Mouse (Mus musculus) T-helper 2 cell (primary cell): ENCODE data around the gene Cyb5d2.

Source experiments
- in situ Hi-C: fragments of 300-600 bp; cut with MboI, MseI; formaldehyde crosslinking; loops from one replicate; pipeline ENCODE4 v1.15.1; 2025; ENCODE audit warnings: high pct_unique_total_duplicates

Gene Cyb5d2

DNA sequence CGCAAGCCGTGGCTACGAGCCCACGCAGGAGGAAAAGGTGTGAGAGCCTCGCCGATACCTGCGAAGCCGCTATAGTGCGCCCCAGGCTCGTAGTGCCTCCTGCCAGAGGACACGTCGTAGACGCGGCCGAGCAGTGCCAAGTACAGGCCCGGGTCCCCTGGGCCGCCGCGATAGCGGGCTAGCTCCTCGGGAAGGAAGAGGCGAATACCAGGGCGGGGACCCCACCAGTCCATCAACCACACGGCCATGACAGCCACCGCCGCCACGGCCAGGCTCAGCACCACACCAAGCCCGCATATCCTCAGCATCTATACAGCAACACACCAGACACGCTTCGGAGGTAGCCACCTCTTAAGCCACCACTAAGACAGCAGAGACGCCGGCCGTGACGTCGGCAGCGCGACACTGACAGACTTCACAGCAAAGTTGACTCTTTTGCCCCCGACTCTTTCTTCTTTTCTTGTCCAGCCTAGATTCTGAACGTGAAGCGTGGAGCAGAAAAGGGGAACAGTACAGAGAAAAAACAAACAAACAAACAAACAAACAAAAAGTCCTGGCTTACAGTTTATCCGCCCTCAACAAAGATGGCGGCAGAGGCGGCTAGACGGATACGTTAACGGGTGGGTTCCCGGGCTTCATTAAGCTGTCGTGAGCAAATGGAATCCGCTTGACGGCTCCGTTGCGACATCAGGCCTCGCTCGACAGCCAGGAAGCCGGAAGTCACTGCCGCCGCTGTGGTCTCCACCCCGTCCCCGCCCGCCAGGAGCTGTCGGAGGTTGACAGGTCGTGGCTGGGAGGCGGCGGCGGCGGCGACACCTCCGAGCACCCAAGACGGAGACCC is at the start of gene Cyb5d2, which contains the start of gene Zzef1:
Cyb5d2 (minus strand) TSS at position 688 of the 841 bp plus-strand sequence.
Zzef1 (plus strand) TSS at position 772 of the 841 bp plus-strand sequence.
- in situ Hi-C loops: no loop called here

- in situ Hi-C loops: loop anchor here (10.0 kb wide), 1 partner anchor 271 kb away; no protein-coding TSS in a partner anchor
Measured at GRCm38 (mm10) chr11:72845526-72845925, 49.6 kb upstream of the Cyb5d2 start.

- in situ Hi-C loops: loop anchor here (10.0 kb wide), 1 partner anchor 269 kb away; no protein-coding TSS in a partner anchor
Measured at GRCm38 (mm10) chr11:72843576-72843975, 47.6 kb upstream of the Cyb5d2 start.

- in situ Hi-C loops: loop anchor here (10.0 kb wide), 1 partner anchor 268 kb away; no protein-coding TSS in a partner anchor
Measured at GRCm38 (mm10) chr11:72842731-72843130, 46.8 kb upstream of the Cyb5d2 start.

DNA sequence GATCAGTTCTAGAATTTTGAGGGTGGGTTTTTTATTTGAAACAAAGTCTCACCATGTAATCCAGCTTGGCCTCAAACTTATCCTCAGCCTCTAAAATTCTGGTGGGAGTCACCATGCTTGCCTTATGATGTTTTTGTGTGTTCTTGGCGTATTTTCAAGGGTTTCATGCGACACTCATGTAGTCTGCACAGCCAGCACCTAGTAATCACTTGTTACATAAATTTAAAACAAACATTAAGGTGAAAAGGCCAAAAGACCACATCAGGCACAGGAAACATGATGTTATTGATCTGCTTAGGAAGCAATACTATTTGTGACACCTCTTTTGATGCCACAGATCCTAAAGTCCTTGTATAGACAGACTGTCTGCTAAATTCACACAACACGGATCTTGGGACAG is 33.9 kb upstream of the Cyb5d2 start:
- in situ Hi-C loops: no loop called here

DNA sequence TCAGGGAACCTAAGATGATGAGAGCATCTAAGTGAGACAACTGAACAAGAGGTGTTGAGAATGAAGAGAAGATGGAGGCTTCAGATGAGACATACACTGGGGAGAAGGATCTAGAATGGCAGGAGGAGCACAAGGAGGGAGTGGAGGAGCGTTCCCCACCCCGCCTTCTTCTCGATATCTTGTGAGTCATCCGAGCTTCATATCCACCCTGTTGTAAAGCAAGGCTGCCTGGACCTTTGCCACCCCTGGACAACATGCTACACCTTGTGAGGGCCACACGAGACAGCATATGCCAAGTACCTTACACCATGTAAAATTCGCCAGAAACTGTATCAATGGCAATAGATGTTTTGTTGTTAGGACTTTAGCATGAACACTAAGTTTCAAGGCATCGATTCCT is 25.1 kb upstream of the Cyb5d2 start:
- in situ Hi-C loops: no loop called here

GRCm38 (mm10) chr11:72818067-72818466 is 22.1 kb upstream of the Cyb5d2 start:
- in situ Hi-C loops: no loop called here

GRCm38 (mm10) chr11:72816859-72817258 is 20.9 kb upstream of the Cyb5d2 start:
- in situ Hi-C loops: no loop called here

- in situ Hi-C loops: no loop called here
Measured at GRCm38 (mm10) chr11:72814188-72814587, 18.2 kb upstream of the Cyb5d2 start.

DNA sequence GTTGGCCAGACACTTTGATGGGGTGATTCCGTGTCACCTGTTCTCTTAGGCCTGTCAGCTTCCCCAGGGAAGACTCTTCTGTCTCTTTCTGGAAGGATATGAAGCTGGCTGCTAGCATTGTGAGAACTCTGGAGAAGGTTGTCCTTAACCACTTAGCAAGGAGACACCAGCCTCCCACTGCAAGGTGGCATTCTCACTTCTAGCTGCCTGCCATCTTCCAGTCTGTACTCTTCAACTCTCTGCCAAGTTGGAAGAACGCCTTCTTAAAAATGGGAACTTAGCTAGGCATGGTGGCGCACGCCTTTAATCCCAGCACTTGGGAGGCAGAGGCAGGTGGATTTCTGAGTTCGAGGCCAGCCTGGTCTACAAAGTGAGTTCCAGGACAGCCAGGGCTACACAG is 17.7 kb upstream of the Cyb5d2 start:
- in situ Hi-C loops: no loop called here

DNA sequence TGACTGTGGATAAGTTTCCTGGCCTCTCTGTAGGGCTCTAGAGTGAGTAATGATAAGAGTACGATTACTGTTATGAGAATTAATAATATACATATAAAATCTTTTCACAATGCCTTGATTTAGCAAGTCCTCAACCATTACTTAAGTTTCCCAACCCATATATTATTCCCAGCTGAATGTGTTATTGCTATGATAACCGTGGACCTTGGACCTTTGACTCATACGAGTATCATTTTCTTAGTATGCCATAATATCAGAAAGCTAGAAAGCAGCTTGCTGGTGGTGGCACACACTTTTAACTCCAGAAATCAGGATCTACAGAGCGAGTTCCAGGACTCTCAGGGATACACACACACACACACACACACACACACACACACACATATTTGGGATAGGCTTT is 12.1 kb upstream of the Cyb5d2 start:
- in situ Hi-C loops: no loop called here

GRCm38 (mm10) chr11:72806556-72806955 is 10.6 kb upstream of the Cyb5d2 start:
- in situ Hi-C loops: no loop called here

DNA sequence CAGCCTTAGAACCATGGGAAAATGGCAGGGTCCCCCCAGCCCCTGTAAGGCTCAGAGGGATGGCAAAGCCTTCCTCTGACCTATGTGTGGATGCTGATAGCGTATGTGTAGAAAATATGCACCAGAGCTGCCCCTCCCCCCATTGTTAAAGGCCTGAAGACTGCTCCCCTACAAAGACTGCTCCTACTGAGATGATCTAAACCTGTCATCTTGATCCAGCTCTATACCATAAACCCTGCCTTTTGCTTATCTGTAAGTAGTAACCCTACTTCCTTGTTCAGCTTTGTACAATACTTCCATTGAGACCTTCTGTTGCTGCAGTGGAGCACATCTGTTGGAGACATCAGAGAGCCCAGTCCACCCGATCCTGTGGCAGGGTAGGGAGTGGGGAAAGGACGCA is 9.3 kb upstream of the Cyb5d2 start:
- in situ Hi-C loops: no loop called here

GRCm38 (mm10) chr11:72804586-72804985 is 8.6 kb upstream of the Cyb5d2 start:
- in situ Hi-C loops: no loop called here

GRCm38 (mm10) chr11:72803038-72803437 is 7.1 kb upstream of the Cyb5d2 start:
- in situ Hi-C loops: no loop called here

GRCm38 (mm10) chr11:72801182-72801581 is 5.2 kb upstream of the Cyb5d2 start:
- in situ Hi-C loops: no loop called here

DNA sequence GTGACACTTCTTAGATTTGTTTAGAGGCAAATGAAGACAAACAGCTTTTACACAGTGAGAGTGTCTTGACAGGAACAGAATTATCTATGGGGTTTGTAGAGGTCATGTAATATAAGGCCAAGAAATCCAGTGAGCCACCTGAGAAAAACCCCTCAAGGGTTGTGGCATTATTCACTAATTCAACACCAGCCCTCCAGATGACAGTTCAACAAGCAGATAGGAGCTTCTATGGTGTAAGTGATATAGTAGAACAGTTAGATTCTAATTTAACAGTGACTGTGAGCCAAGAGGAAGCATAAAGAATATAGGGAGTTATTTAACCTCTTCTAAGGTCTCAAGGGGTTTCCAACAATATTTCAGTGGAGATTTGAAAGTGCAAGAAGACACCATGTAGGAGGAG is 2.2 kb upstream of the Cyb5d2 start:
- in situ Hi-C loops: no loop called here

DNA sequence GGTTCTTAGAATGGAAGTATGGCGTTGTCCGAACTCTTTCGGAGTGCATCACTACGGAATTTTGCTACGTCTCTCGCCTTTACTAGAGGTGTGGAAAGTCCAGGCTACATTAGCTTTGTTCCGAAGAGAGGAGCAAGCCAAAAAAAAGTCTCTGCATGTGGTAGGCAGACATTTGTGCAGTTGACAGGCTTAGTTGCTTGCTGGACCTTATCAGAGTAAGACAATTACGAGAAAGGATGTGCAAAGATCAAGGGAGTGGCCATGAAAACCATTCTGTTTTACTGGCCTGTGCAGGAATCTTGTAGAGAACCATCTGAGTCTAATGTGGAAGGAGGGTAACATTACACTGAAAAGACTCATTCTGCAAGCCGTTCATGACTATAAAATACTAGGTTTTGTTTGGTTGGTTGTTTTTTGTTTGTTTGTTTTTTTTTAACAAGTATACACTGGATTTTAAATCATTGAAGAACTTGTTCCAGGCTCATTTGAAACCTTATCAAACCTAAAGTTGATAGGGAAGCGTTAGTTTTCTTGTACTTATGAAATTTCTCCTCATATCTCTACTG is 914 bp upstream of the Cyb5d2 start:
- in situ Hi-C loops: no loop called here

DNA sequence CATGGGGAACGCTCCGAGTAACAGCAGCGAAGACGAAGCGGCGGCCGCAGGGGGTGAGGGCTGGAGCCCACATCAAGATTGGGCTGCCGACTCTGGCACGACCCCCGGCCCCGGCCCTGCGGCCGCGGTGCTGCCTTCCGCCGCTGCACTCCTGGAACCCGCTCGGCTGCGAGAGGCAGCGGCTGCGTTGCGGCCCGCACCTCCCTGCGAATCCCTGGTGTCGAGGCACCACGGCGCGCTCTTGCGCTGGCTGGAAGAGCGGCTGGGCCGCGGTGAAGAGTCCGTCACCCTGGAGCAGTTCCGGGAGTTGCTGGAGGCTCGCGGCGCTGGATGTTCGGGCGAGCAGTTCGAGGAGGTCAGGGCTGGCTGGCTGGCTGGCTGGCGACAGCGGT is 350 bp upstream of the Cyb5d2 start:
- in situ Hi-C loops: no loop called here

GRCm38 (mm10) chr11:72795149-72795454 is 840 bp downstream of the Cyb5d2 start:
- in situ Hi-C loops: no loop called here

DNA sequence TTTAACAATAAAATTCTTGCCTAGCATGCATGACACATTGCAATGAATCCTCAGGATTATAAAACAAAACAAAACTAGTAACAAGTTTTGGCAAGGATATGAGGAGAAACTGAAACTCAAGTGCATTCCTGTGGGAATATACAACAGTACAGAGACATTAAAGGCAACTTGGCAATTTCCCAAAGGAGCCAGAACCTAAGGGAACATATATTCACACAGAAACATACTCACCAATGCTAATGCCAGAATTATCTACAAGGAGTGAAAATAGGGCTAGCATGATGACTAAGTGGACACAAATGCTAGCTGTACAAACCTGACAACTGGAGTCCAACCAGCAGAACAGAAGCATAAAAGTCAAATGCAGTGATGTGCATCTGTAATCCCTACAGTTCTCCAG is 3.9 kb downstream of the Cyb5d2 start:
- in situ Hi-C loops: no loop called here

DNA sequence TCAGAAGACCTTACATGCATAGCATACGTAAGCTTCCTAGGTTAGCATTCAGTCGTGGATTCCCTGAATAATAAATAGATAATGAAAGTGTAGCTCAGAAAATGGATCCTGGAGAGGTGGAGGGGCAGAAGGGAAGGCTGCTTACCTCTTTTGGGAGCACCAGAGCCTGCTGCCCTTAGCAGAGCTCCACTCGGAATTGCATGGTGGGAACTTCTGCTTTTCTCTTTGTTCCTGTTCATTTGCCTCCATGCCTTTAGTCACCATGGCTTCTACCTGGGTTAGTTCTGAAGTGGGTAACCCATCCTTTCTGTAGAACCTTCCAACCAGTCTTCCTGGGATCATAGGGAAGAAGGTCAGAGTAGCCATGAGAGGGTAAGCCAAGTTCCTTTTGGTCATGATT is 13.4 kb downstream of the Cyb5d2 start:
- in situ Hi-C loops: no loop called here

- in situ Hi-C loops: no loop called here
Measured at GRCm38 (mm10) chr11:72782103-72782502, 13.8 kb downstream of the Cyb5d2 start.
